Mouse (Mus musculus): ENCODE measurements around the gene Cd47.

DNA sequence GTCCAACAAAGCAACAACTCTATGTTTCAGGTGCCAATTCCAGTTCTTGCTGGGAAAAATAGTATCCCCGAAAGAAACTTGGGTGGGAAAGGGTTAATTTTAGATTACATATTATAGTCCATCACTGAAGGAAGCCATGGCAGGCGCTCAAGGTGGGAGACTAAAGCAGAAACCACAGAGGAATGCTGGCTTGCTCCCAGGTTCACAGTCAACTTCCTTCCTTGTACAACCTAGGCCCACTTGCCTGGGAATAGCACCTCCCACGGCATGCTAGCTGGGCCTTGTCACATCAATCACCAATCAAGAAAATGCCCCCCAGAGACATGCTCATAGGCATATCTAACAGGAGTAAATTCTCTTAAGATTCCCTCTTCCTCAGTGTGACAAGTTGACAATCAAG, 32.0 kb downstream of the Cd47 start:
- no peak for TF ChIP-seq POLR2A (IDR thresholded peaks at IDR 0.05; ENCODE audit: low read depth, low read length)
- TF ChIP-seq CTCF (IDR thresholded peaks at IDR 0.05; ENCODE audit: extremely low read depth, insufficient read depth, insufficient read length, insufficient replicate concordance), result no peak
